Mouse (Mus musculus) olfactory bulb, adult 2 months (tissue): Measurements from ENCODE around the gene Mto1.

Experiments used
- CTCF ChIP-seq: fragments of 200-500 bp; IDR thresholded peaks from 2 replicates; pipeline ENCODE4 v1.5.1; 2012; ENCODE audit warnings: low read depth, mild to moderate bottlenecking, low read length, moderate library complexity; ENCODE audit not compliant: insufficient read depth
- POLR2A ChIP-seq: fragments of 200-500 bp; IDR thresholded peaks from 2 replicates; pipeline ENCODE4 v1.6.1; 2012; ENCODE audit warnings: mild to moderate bottlenecking, low read depth, low read length, moderate library complexity; ENCODE audit not compliant: insufficient read depth

- no peak for TF ChIP-seq CTCF
- TF ChIP-seq POLR2A: no peak
These were observed 18.5 kb upstream of the Mto1 start for GRCm38 (mm10) chr9:78429551-78429950.
